Mouse (Mus musculus) hindbrain, embryonic 10.5 days (tissue): ENCODE data around the gene Fam19a1. TPM values are rescaled to one million over a fixed set of nuclear protein-coding genes. Genes with fewer than 3 reads are reported as not detected.

Experiments used
- DNase-seq: peaks from one replicate; pipeline ENCODE4 v3.0.0-alpha.2; 2017; ENCODE audit warnings: low spot score
- H3K27ac ChIP-seq: fragments of 300-500 bp; sonication (generic); 2 replicates; pipeline ENCODE4 v1.5.1; 2016; ENCODE audit warnings: mild to moderate bottlenecking, moderate library complexity
- H3K27me3 ChIP-seq: fragments of 300-500 bp; sonication (generic); 2 replicates; pipeline ENCODE4 v1.6.1; 2016; ENCODE audit warnings: mild to moderate bottlenecking; ENCODE audit not compliant: poor library complexity, insufficient read depth, severe bottlenecking
- H3K36me3 ChIP-seq: fragments of 300-500 bp; sonication (generic); 2 replicates; pipeline ENCODE4 v1.6.1; 2016; ENCODE audit warnings: mild to moderate bottlenecking, moderate library complexity
- H3K4me1 ChIP-seq: fragments of 300-500 bp; sonication (generic); replicated peaks from 2 replicates; pipeline ENCODE4 v1.6.1; 2016; ENCODE audit warnings: mild to moderate bottlenecking
- H3K4me3 ChIP-seq: fragments of 300-500 bp; sonication (generic); 2 replicates; pipeline ENCODE4 v1.5.1; 2016; ENCODE audit warnings: mild to moderate bottlenecking, moderate library complexity
- H3K9me3 ChIP-seq: fragments of 300-500 bp; sonication (generic); 2 replicates; pipeline ENCODE4 v1.6.1; 2016; ENCODE audit warnings: mild to moderate bottlenecking, moderate library complexity
- WGBS: fragments of 180-500 bp; shearing (Covaris S2); methylation state at CpG from one replicate; pipeline ENCODE4 v1.1.7; 2016; 5-methylcytosine and 5-hydroxymethylcytosine counted together
- polyA plus RNA-seq: library from polyadenylated mRNA; unstranded; fragments of >200 nt; fragmentation: Nextera tagmentation; extraction: Ambion mirVana; gene quantifications from 2 replicates; pipeline ENCODE4 v1.2.1, GENCODE M21; 2016

Gene Fam19a1
- 1.1 and 1.9 TPM in 2 replicates for polyA plus RNA-seq

- Histone ChIP-seq H3K4me3 (no peak within 1 kb of the TSS), H3K4me1 (peaks cover 17% of the 10 kb centered on the region; the same call in 1 of the 2 replicates), H3K36me3 (no peaks in the 10 kb centered on the region), H3K27me3 (peaks cover 9% of the 10 kb centered on the region), H3K27ac (no peak within 1 kb of the TSS), H3K9me3 (no peaks in the 10 kb centered on the region)
- no peak for DNase-seq
- WGBS = 42% methylated on average over 6 of the region's 6 CpGs
These were observed at the start of gene Fam19a1 for GRCm38 (mm10) chr6:96112854-96113253. Gene Fam19a1 (plus strand): TSS chr6:96113154.

- WGBS = 88% methylated on average over 4 of the region's 4 CpGs
- Histone ChIP-seq H3K27ac (no peak overlapping the region), H3K9me3 (no peaks in the 10 kb centered on the region), H3K4me1 (no peaks in the 10 kb centered on the region), H3K4me3 (no peak overlapping the region), H3K36me3 (no peaks in the 10 kb centered on the region), H3K27me3 (no peaks in the 10 kb centered on the region)
- no peak for DNase-seq
These were observed 41.9 kb upstream of the Fam19a1 start for GRCm38 (mm10) chr6:96071080-96071479.

GRCm38 (mm10) chr6:96071567-96071966 is 41.4 kb upstream of the Fam19a1 start:
- DNase-seq = no peak
- Histone ChIP-seq H3K4me1 (no peaks in the 10 kb centered on the region), H3K9me3 (no peaks in the 10 kb centered on the region), H3K4me3 (no peak overlapping the region), H3K27me3 (no peaks in the 10 kb centered on the region), H3K36me3 (no peaks in the 10 kb centered on the region), H3K27ac (no peak overlapping the region)

- no peaks in the 10 kb centered on the region for H3K27me3 ChIP-seq
- no peak overlapping the region for H3K27ac ChIP-seq
- no peak overlapping the region for H3K4me3 ChIP-seq
- H3K9me3 ChIP-seq = no peaks in the 10 kb centered on the region
- no peak for DNase-seq
- WGBS = 87% methylated on average over 6 of the region's 6 CpGs
- H3K4me1 ChIP-seq = no peaks in the 10 kb centered on the region
- no peaks in the 10 kb centered on the region for H3K36me3 ChIP-seq
These were observed 23.0 kb upstream of the Fam19a1 start for GRCm38 (mm10) chr6:96089961-96090360.

GRCm38 (mm10) chr6:96093716-96094115 is 19.2 kb upstream of the Fam19a1 start:
- no peak for DNase-seq
- Histone ChIP-seq H3K36me3 (no peaks in the 10 kb centered on the region), H3K9me3 (no peaks in the 10 kb centered on the region), H3K27ac (no peak overlapping the region), H3K4me1 (no peaks in the 10 kb centered on the region), H3K4me3 (no peak overlapping the region), H3K27me3 (no peaks in the 10 kb centered on the region)
- WGBS = 75% methylated on average over 1 of the region's 1 CpGs

- no peaks in the 10 kb centered on the region for H3K9me3 ChIP-seq
These were observed 14.7 kb upstream of the Fam19a1 start for GRCm38 (mm10) chr6:96098225-96098624.

GRCm38 (mm10) chr6:96111656-96112055 is 1.3 kb upstream of the Fam19a1 start:
- Histone ChIP-seq H3K27ac (no peak overlapping the region), H3K4me1 (peaks cover 12% of the 10 kb centered on the region; the same call in 1 of the 2 replicates), H3K9me3 (no peaks in the 10 kb centered on the region), H3K36me3 (no peaks in the 10 kb centered on the region), H3K4me3 (no peak overlapping the region), H3K27me3 (peaks cover 5% of the 10 kb centered on the region)
- DNase-seq = no peak
- 44% methylated on average over 1 of the region's 1 CpGs for WGBS

More at GRCm38 (mm10) chr6:96098225-96098624, 14.7 kb upstream of the Fam19a1 start:
- Histone ChIP-seq H3K27ac (no peak overlapping the region), H3K36me3 (no peaks in the 10 kb centered on the region), H3K4me1 (no peaks in the 10 kb centered on the region), H3K27me3 (no peaks in the 10 kb centered on the region), H3K4me3 (no peak overlapping the region)
- no peak for DNase-seq
- WGBS = 83% methylated on average over 6 of the region's 6 CpGs

GRCm38 (mm10) chr6:96114151-96114550 is 1.2 kb downstream of the Fam19a1 start:
- Histone ChIP-seq H3K27me3 (peaks cover 9% of the 10 kb centered on the region), H3K4me3 (no peak overlapping the region), H3K27ac (no peak overlapping the region), H3K9me3 (no peaks in the 10 kb centered on the region), H3K4me1 (peaks cover 20% of the 10 kb centered on the region), H3K36me3 (no peaks in the 10 kb centered on the region)
- no peak for DNase-seq
- 15% methylated on average over 1 of the region's 1 CpGs for WGBS

GRCm38 (mm10) chr6:96116148-96116533 is 3.2 kb downstream of the Fam19a1 start:
- DNase-seq = no peak
- Histone ChIP-seq H3K4me1 (peaks cover 29% of the 10 kb centered on the region), H3K36me3 (no peaks in the 10 kb centered on the region), H3K4me3 (peak overlapping the region; percentile 60), H3K9me3 (no peaks in the 10 kb centered on the region), H3K27me3 (peaks cover 9% of the 10 kb centered on the region), H3K27ac (peak overlapping the region; percentile 83)
- WGBS = 15% methylated on average over 6 of the region's 6 CpGs

- H3K27ac ChIP-seq = peak overlapping the region; percentile 83
- peaks cover 29% of the 10 kb centered on the region for H3K4me1 ChIP-seq
- H3K36me3 ChIP-seq = no peaks in the 10 kb centered on the region
- peaks cover 9% of the 10 kb centered on the region for H3K27me3 ChIP-seq
- peak; percentile 64 for DNase-seq
- no peaks in the 10 kb centered on the region for H3K9me3 ChIP-seq
- WGBS = 2% methylated on average over 32 of the region's 32 CpGs
- peak overlapping the region; percentile 60 for H3K4me3 ChIP-seq
These were observed 3.7 kb downstream of the Fam19a1 start for GRCm38 (mm10) chr6:96116534-96117272.

GRCm38 (mm10) chr6:96143326-96143725 is 30.4 kb downstream of the Fam19a1 start:
- H3K4me3 ChIP-seq = no peak overlapping the region
- H3K9me3 ChIP-seq = no peaks in the 10 kb centered on the region
- H3K27me3 ChIP-seq = no peaks in the 10 kb centered on the region
- no peaks in the 10 kb centered on the region for H3K4me1 ChIP-seq
- DNase-seq = no peak
- H3K36me3 ChIP-seq = no peaks in the 10 kb centered on the region
- H3K27ac ChIP-seq = no peak overlapping the region
- 98% methylated on average over 1 of the region's 1 CpGs for WGBS

- WGBS = 90% methylated on average over 13 of the region's 13 CpGs
- Histone ChIP-seq H3K36me3 (no peaks in the 10 kb centered on the region), H3K4me1 (no peaks in the 10 kb centered on the region)
These were observed 52.4 kb downstream of the Fam19a1 start for GRCm38 (mm10) chr6:96165403-96165802.

GRCm38 (mm10) chr6:96165818-96166379 is 52.9 kb downstream of the Fam19a1 start, which contains the start of gene 1700123L14Rik:
Gene 1700123L14Rik (minus strand): TSS chr6:96166243.
- H3K4me3 ChIP-seq = no peak within 1 kb of the TSS
- no peak for DNase-seq
- H3K9me3 ChIP-seq = no peaks in the 10 kb centered on the region
- 84% methylated on average over 18 of the region's 18 CpGs for WGBS
- H3K4me1 ChIP-seq = no peaks in the 10 kb centered on the region
- H3K36me3 ChIP-seq = no peaks in the 10 kb centered on the region
- H3K27me3 ChIP-seq = no peaks in the 10 kb centered on the region
- no peak within 1 kb of the TSS for H3K27ac ChIP-seq

More at GRCm38 (mm10) chr6:96165403-96165802, 52.4 kb downstream of the Fam19a1 start:
- H3K9me3 ChIP-seq = no peaks in the 10 kb centered on the region
- no peak overlapping the region for H3K27ac ChIP-seq
- no peaks in the 10 kb centered on the region for H3K27me3 ChIP-seq
- no peak overlapping the region for H3K4me3 ChIP-seq
- DNase-seq = no peak
